ENCODE assay signal across 7 mouse cellular contexts in genomic region chr6:9889853-9890252, GRCm38 (mm10).
DNase-seq lines count a peak whose midpoint lies in the region; ATAC-seq lines count a peak whose summit lies in the region.
"Not testable (repeated sequence)": the region's sequence is repeated elsewhere in the genome, so short reads cannot be mapped to it uniquely, and the experiment has no call there.

No protein-coding gene starts in this region.

- H3K4me2 ChIP-seq in forebrain, embryonic 13.5 days; heart, embryonic 16.5 days (ENCODE audit: low read depth, low read length); intestine, embryonic 15.5 days (replicated peaks); liver, embryonic 11.5 days; neural tube, embryonic 13.5 days: not testable (repeated sequence)

- H3K27ac ChIP-seq in forebrain, embryonic 13.5 days; heart, embryonic 16.5 days (ENCODE audit: low read length); intestine, embryonic 15.5 days; liver, embryonic 11.5 days (ENCODE audit: low read depth, low read length); neural tube, embryonic 13.5 days (replicated peaks): not testable (repeated sequence)

- DNase-seq in liver, embryonic 11.5 days (ENCODE audit: low spot score), result not testable (repeated sequence)

- not testable (repeated sequence) for H3K4me3 ChIP-seq in forebrain, embryonic 13.5 days; heart, embryonic 16.5 days (ENCODE audit: low read length); intestine, embryonic 15.5 days (replicated peaks); liver, embryonic 11.5 days (ENCODE audit: low read depth, low read length); neural tube, embryonic 13.5 days

- ATAC-seq in cerebellum, adult (ENCODE audit: insufficient number of reproducible peaks, low FRiP score, low TSS enrichment), result peak; percentile 100
- ATAC-seq in forebrain, embryonic 13.5 days, result peak; percentile 100
- ATAC-seq in heart, embryonic 16.5 days (replicated peaks; ENCODE audit: extremely low read depth, insufficient read depth, low FRiP score), result peak; percentile 100
- peak; percentile 100 for ATAC-seq in intestine, embryonic 15.5 days
- peak; percentile 100 for ATAC-seq in liver, embryonic 11.5 days (replicated peaks; ENCODE audit: low FRiP score)
- ATAC-seq in megakaryocyte progenitor cell, adult 5-6 weeks (replicated peaks; ENCODE audit: poor library complexity), result peak; percentile 100
- peak; percentile 100 for ATAC-seq in neural tube, embryonic 13.5 days (ENCODE audit: low read depth)

- H3K27me3 ChIP-seq in forebrain, embryonic 13.5 days; heart, embryonic 16.5 days (ENCODE audit: control insufficient read depth, insufficient read depth, low read length); intestine, embryonic 15.5 days (replicated peaks); liver, embryonic 11.5 days (replicated peaks; ENCODE audit: control insufficient read depth, insufficient read depth, low read length); neural tube, embryonic 13.5 days: not testable (repeated sequence)

- not testable (repeated sequence) for H3K9ac ChIP-seq in forebrain, embryonic 13.5 days; heart, embryonic 16.5 days (ENCODE audit: low read length); intestine, embryonic 15.5 days; liver, embryonic 11.5 days (ENCODE audit: low read depth, low read length); neural tube, embryonic 13.5 days

- WGBS in forebrain, embryonic 13.5 days, result 91% methylated on average over 8 of the region's 8 CpGs
- 72% methylated on average over 8 of the region's 8 CpGs for WGBS in heart, embryonic 16.5 days
- 87% methylated on average over 8 of the region's 8 CpGs for WGBS in intestine, embryonic 15.5 days
- 82% methylated on average over 8 of the region's 8 CpGs for WGBS in liver, embryonic 11.5 days
- 93% methylated on average over 8 of the region's 8 CpGs for whole genome bisulfite sequencing in neural tube, embryonic 13.5 days

- not testable (repeated sequence) for H3K4me1 ChIP-seq in forebrain, embryonic 13.5 days; heart, embryonic 16.5 days (ENCODE audit: control insufficient read depth, insufficient read depth, low read length); intestine, embryonic 15.5 days (replicated peaks); liver, embryonic 11.5 days (replicated peaks; ENCODE audit: control insufficient read depth, insufficient read depth, low read length); neural tube, embryonic 13.5 days (replicated peaks)

- not testable (repeated sequence) for H3K36me3 ChIP-seq in forebrain, embryonic 13.5 days (ENCODE audit: poor library complexity, severe bottlenecking); heart, embryonic 16.5 days (ENCODE audit: control insufficient read depth, insufficient read depth); intestine, embryonic 15.5 days; liver, embryonic 11.5 days (ENCODE audit: control insufficient read depth, insufficient read depth, low read length); neural tube, embryonic 13.5 days

- not testable (repeated sequence) for H3K9me3 ChIP-seq in forebrain, embryonic 13.5 days (replicated peaks); heart, embryonic 16.5 days (replicated peaks; ENCODE audit: control insufficient read depth, low read length); intestine, embryonic 15.5 days; liver, embryonic 11.5 days (ENCODE audit: control insufficient read depth, low read length); neural tube, embryonic 13.5 days
